Mouse (Mus musculus): ENCODE results near the gene Zkscan4. TPM values are rescaled to one million over a fixed set of nuclear protein-coding genes. Genes with fewer than 3 reads are reported as not detected.
A peak's percentile ranks its signal among the peaks of the same experiment; 100 is the strongest.
"Not testable (repeated sequence)": the region's sequence is repeated elsewhere in the genome, so short reads cannot be mapped to it uniquely, and the experiment has no call there.

Gene Zkscan4
- polyA plus RNA-seq (2015; fragmentation: Nextera tagmentation; extraction: Ambion mirVana) = 9.4 and 11.0 TPM in 2 replicates

DNA sequence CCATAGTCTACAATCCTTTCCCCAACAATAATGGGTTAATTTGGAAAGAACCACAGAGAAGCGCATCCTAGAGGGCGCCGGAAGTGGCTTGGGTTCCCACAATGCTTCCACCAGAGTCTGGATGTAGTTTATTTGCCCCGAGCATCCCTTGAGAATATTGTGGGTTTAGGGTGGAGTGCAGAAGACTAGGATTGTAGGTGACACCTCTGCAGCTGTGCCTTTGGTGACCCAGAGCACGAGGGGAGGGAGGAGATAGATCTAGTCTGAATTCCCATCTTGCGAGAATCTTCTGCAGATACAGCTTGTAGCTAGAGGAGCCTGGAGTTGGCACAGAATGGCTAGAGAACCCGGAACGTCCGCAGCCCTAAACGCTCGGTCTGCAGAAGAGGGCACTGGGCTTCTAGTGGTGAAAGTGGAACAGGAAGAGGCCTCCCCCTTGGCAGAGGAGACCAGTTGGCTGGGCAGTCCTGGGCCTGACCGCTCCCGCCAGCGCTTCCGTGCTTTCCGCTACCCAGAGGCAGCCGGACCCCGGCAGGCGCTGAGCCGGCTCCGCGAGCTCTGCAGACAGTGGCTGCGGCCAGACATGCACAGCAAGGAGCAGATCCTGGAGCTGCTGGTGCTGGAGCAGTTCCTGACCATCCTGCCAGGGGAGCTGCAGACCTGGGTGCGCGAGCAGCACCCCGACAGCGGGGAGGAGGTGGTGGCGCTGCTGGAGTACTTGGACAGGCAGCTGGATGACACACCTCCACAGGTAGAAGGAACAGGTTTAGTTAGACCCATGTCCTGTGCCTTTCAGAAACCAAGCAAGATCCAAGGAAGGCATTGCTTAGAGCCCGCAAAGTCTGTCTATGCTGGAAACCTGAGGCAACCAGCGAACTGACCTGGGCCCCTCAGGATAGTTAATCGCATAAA lies at the start of gene Zkscan4, which contains the start of gene Gm10065:
Gene Zkscan4 (plus strand): TSS at position 149 of the 912 bp plus-strand sequence.
Gene Gm10065 (minus strand): TSS at position 683 of the 912 bp plus-strand sequence.
- Histone ChIP-seq H3K4me3 (peak within 1 kb of the TSS; percentile 49), H3K9ac (replicated peaks) (peak within 1 kb of the TSS; percentile 63), H3K4me2 (replicated peaks) (peak within 1 kb of the TSS; percentile 64), H3K27ac (replicated peaks) (peak within 1 kb of the TSS; percentile 72)
- H3K36me3 ChIP-seq, H3K4me1 ChIP-seq, H3K9me3 ChIP-seq, H3K27me3 ChIP-seq: not testable (repeated sequence)
- ATAC-seq (replicated peaks) = peak; percentile 88
- 5% methylated on average over 30 of the region's 31 CpGs for WGBS

DNA sequence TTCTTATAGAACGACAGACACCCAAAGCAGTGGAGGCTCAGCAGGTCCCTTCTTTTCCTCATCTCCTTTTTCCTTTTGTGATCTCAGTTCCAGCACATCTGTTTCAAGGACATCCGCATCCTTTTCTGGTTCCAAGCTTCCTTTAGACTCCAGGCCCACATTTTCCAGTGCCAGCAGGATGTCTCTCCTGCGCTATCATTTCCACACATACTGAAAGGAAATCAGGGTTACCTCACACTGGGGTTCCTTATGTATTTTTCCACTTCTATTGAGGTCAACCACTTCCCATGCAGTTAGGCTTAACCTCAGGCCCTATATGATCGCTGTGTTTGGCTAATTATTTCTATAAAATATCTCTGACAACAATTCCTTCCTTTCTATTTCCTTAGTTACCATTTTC lies 43.2 kb upstream of the Zkscan4 start:
- WGBS = 89% methylated on average over 4 of the region's 4 CpGs
- Histone ChIP-seq H3K4me1 (peaks cover 8% of the 10 kb centered on the region; the same call in 1 of the 2 replicates), H3K4me2 (replicated peaks) (no peak overlapping the region), H3K27me3 (no peaks in the 10 kb centered on the region), H3K4me3 (no peak overlapping the region), H3K36me3 (no peaks in the 10 kb centered on the region), H3K27ac (replicated peaks) (no peak overlapping the region), H3K9ac (replicated peaks) (no peak overlapping the region), H3K9me3 (no peaks in the 10 kb centered on the region)
- ATAC-seq (replicated peaks) = no peak

DNA sequence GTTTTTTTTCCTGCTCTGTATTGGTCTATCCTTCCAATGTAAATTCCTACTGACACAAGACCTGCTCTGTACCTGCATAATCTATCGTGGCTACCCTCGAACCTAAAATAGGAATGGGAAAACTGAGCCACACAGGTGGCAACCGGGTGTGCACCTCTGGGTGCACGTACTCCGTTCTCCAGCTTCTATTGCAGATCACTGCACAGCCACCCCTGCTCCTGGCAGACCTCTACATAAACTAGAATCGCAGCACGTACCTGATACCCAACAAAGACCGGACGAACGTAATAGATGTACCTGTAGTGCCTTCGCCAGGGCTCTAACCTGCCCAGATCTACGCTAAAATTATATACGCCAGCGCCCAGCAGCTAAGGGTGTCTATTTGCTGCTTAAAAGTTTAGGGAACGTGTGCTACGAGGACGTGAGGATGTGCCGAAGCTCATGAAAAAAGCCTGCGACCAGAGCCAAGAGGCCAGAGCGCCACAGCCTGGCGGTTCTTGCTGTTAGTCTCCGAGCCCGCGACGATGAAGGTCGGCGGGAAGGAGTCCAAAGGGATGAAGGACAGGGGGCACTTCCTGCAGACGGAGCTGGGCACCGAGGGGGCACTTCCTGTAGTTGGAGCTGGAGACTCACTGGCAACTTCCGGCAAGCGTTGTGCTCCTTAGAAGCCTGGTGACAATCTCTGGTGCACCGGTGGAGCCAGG lies 38.1 kb upstream of the Zkscan4 start, which contains the start of gene Pgbd1:
Gene Pgbd1 (minus strand): TSS at position 556 of the 704 bp plus-strand sequence.
- Histone ChIP-seq H3K9me3 (no peaks in the 10 kb centered on the region), H3K36me3 (peaks cover 32% of the 10 kb centered on the region), H3K4me3 (peak within 1 kb of the TSS; percentile 61), H3K9ac (replicated peaks) (peak within 1 kb of the TSS; percentile 64), H3K27ac (replicated peaks) (peak within 1 kb of the TSS; percentile 36; the same call in 1 of the 2 replicates), H3K4me2 (replicated peaks) (peak within 1 kb of the TSS; percentile 61), H3K27me3 (no peaks in the 10 kb centered on the region), H3K4me1 (peaks cover 12% of the 10 kb centered on the region; the same call in 1 of the 2 replicates)
- ATAC-seq (replicated peaks) = peak; percentile 94
- under 1% methylated on average over 32 of the region's 32 CpGs for WGBS

DNA sequence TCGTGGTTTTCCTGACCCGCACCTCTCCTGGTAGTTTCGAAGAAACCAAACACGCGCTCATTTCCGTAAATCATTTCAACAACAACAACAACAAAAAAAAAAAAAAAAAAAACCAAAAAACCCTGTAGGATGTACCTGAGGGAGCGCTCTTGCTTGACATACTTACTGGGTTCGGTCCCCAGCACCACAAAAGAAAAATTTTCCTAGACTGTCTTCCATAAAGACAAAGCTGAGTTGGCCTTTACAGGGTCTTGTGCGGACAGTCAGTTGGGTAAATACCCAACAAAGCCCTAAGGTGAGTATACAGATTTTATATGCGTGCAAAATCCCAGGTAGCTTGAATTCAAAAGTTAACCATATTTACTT lies 37.5 kb upstream of the Zkscan4 start:
- H3K27me3 ChIP-seq = no peaks in the 10 kb centered on the region
- H3K9me3 ChIP-seq = no peaks in the 10 kb centered on the region
- peak overlapping the region; percentile 64 for H3K9ac ChIP-seq (replicated peaks)
- H3K27ac ChIP-seq (replicated peaks) = peak overlapping the region; percentile 36; the same call in 1 of the 2 replicates
- 14% methylated on average over 10 of the region's 10 CpGs for WGBS
- H3K4me3 ChIP-seq = peak overlapping the region; percentile 61
- peaks cover 36% of the 10 kb centered on the region for H3K36me3 ChIP-seq
- ATAC-seq (replicated peaks) = peak; percentile 44
- H3K4me1 ChIP-seq = peaks cover 12% of the 10 kb centered on the region; the same call in 1 of the 2 replicates
- H3K4me2 ChIP-seq (replicated peaks) = peak overlapping the region; percentile 61

DNA sequence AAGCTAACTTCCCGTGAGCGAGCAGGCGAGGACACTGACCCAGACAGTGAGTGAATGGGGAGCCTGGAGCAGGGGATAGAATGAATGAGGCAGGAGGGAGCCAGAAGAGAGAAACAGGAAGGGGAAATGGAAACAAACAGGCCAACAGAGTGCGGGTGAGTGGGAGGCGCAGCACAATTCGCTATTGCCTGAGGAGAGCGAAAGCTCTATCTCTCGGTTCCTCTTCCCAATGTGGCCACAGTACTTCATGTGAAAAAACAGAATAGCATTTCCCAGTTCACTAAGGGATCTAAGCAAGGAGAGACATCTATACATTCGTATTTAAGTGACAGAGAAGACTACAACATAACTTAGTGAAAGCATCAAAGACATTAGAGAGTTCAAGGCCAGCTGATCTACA lies 31.9 kb upstream of the Zkscan4 start:
- Histone ChIP-seq H3K4me1 (peaks cover 4% of the 10 kb centered on the region; the same call in 1 of the 2 replicates), H3K36me3 (peaks cover 58% of the 10 kb centered on the region), H3K4me3 (no peak overlapping the region), H3K9me3 (no peaks in the 10 kb centered on the region), H3K4me2 (replicated peaks) (no peak overlapping the region), H3K9ac (replicated peaks) (no peak overlapping the region), H3K27ac (replicated peaks) (no peak overlapping the region), H3K27me3 (no peaks in the 10 kb centered on the region)
- WGBS = 93% methylated on average over 9 of the region's 9 CpGs
- ATAC-seq (replicated peaks) = no peak

DNA sequence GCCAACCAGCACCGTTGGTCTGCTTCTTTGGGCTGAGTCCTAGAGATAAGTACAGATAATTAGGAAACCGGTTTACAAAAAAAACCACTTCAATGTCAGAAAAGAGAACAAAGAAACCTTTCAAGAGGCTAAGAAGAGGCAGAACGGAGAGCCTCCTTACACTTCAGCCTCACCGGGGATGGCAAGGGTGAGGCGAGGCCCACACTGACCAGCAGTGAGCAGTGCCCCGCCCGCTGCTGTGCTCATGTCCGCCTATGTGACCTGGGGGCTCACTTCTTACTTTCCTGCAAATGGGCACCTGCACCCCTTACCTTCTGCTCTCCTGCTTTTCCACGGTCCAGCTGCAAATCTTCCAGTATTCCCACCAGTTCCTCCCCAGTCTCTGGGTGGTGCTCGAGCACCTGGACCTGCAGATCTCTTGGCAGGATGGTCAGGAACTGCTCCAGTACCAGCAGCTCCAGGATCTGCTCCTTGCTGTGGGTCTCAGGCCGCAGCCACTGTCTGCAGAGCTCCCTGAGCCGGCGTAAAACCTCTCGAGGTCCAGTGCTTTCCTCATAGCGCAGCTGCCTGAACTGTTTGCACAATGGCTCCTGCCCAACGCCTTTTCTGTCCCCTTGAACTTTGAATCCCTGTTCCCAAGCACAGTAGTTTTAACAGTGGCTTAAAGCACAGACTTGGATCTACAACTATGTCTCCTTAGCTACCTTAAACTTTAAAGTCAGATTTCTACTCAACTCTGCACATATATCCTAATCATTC lies 30.7 kb upstream of the Zkscan4 start:
- ATAC-seq (replicated peaks) = no peak
- H3K4me2 ChIP-seq (replicated peaks) = no peak overlapping the region
- H3K9ac ChIP-seq (replicated peaks) = no peak overlapping the region
- 75% methylated on average over 16 of the region's 16 CpGs for WGBS
- H3K27me3 ChIP-seq = no peaks in the 10 kb centered on the region
- no peak overlapping the region for H3K27ac ChIP-seq (replicated peaks)
- peaks cover 16% of the 10 kb centered on the region for H3K4me1 ChIP-seq
- no peak overlapping the region for H3K4me3 ChIP-seq
- peaks cover 53% of the 10 kb centered on the region for H3K36me3 ChIP-seq
- no peaks in the 10 kb centered on the region for H3K9me3 ChIP-seq

DNA sequence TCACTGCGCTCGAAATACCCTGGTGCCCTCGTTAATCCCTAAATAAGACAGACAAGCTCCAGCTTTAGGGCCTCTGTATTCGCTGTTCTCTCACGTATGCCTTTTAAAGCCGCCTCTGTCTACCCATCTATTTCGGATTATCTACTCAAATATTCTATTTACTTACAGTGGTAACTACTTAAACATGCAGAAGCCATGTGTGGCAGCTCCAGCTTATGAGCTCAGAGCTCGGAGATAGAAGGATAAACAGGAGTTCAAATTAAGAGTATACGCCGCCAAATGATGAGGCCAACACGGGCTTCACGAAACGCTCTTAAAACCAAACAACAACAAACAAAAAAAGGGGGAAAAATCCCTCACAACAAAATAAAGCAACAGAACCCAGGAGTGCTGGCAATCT lies 25.7 kb upstream of the Zkscan4 start:
- Histone ChIP-seq H3K27ac (replicated peaks) (peak overlapping the region; percentile 66), H3K9ac (replicated peaks) (peak overlapping the region; percentile 62), H3K9me3 (no peaks in the 10 kb centered on the region), H3K27me3 (no peaks in the 10 kb centered on the region; the same call in 1 of the 2 replicates), H3K4me3 (peak overlapping the region; percentile 61), H3K4me2 (replicated peaks) (peak overlapping the region; percentile 57), H3K36me3 (0 out of 2 replicates have a peak, but pooled peaks cover 7% of the 10 kb centered on the region), H3K4me1 (peaks cover 18% of the 10 kb centered on the region)
- under 1% methylated on average over 13 of the region's 13 CpGs for WGBS
- peak; percentile 9 for ATAC-seq (replicated peaks)

DNA sequence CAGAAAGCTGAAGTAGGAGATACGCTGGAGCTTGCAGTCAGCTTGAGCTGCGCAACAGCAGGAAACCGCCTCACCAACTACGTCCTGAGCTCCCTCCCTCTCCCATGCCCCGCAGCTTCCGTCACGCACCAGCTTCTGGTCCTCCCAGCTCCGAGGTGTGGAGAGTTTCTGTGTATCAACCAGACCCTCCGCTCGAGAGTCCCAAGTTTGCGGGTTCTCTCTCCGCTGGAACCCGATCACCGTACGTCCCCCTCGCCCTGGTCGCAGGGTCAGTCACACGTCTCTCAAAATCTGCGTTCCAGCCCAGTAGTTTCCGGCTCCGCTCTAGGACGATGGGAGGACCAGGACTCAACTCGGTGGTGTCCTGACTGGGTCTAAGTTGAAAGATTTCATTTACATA lies 25.3 kb upstream of the Zkscan4 start, which contains the start of gene Zscan26:
Gene Zscan26 (minus strand): TSS at position 282 of the 400 bp plus-strand sequence.
- WGBS = under 1% methylated on average over 23 of the region's 23 CpGs
- H3K4me2 ChIP-seq (replicated peaks) = peak within 1 kb of the TSS; percentile 57

DNA sequence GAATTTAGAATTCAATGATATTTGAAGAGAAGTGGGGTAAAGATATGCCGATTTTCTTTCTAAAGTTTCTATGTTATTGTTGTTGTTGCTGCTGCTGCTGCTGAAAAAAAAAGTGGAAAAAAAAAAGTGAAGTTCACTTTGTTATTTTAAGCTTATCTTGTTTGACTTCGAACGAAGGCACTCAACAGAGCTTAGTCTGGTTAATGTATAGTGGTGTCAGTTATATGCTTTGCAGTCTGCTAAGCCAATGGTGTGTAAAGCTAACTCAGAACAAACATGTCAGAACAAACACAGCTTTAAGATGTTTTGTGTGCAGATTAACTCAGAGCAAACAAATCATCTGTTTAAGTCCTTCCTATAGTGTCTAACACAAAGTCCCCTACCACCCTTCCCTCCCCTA lies 24.6 kb upstream of the Zkscan4 start:
- Histone ChIP-seq H3K4me3 (peak overlapping the region; percentile 61; the same call in 1 of the 2 replicates), H3K27ac (replicated peaks) (no peak overlapping the region), H3K4me1 (peaks cover 18% of the 10 kb centered on the region), H3K9ac (replicated peaks) (no peak overlapping the region), H3K4me2 (replicated peaks) (no peak overlapping the region), H3K36me3 (no peaks in the 10 kb centered on the region), H3K27me3 (no peaks in the 10 kb centered on the region; the same call in 1 of the 2 replicates), H3K9me3 (no peaks in the 10 kb centered on the region)
- 95% methylated on average over 3 of the region's 3 CpGs for WGBS
- no peak for ATAC-seq (replicated peaks)

More for the DNA sequence above, 25.3 kb upstream of the Zkscan4 start, which contains the start of gene Zscan26:
- Histone ChIP-seq H3K9me3 (no peaks in the 10 kb centered on the region), H3K4me3 (peak within 1 kb of the TSS; percentile 61), H3K36me3 (0 out of 2 replicates have a peak, but pooled peaks cover 6% of the 10 kb centered on the region), H3K27ac (replicated peaks) (peak within 1 kb of the TSS; percentile 66), H3K4me1 (peaks cover 18% of the 10 kb centered on the region), H3K27me3 (no peaks in the 10 kb centered on the region; the same call in 1 of the 2 replicates), H3K9ac (replicated peaks) (peak within 1 kb of the TSS; percentile 62)
- peak; percentile 96 for ATAC-seq (replicated peaks)

DNA sequence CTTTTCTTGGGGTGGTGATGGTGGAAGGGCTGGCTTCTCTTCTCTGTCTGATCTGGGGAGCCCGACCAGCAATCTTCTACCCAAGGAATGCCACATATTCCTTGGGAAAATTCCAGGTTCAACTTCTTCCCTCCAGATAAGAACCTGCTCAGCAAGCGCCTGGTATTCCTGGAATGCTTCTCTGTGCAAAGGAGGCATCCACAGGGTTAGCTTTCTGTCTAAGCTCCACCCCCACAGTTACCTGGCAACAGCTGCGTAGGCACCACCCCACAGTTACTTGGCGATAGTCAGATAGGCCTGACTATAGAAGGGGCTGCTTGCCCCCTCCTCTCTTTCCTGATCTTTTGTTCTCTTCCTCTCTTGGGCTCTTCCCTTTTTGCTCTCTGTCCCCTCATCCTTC lies 22.4 kb upstream of the Zkscan4 start:
- Histone ChIP-seq H3K4me2 (replicated peaks) (no peak overlapping the region), H3K9me3 (no peaks in the 10 kb centered on the region), H3K36me3 (no peaks in the 10 kb centered on the region), H3K4me3 (no peak overlapping the region), H3K27me3 (no peaks in the 10 kb centered on the region; the same call in 1 of the 2 replicates), H3K27ac (replicated peaks) (no peak overlapping the region), H3K4me1 (peaks cover 16% of the 10 kb centered on the region), H3K9ac (replicated peaks) (no peak overlapping the region)
- 10% methylated on average over 4 of the region's 4 CpGs for WGBS
- no peak for ATAC-seq (replicated peaks)

DNA sequence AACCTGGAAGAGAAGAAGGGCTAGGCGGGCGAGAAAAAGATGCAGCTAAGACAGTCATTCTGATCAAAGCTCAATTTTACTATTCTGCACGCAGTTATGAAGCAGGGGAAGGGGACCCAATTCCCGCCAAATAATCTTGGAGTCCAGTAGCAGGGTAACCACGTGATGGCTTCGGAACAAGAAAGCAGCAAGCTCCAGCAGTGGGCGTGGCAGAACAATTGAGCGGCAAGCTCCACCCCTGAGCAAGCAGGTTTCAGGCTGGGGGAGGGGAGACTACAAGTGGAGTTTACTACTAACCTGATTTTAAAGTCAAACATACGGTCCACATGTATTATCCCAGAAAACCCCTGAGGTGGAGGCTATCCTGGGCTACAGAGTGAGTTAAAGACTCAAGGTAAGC lies 16.2 kb upstream of the Zkscan4 start:
- not testable (repeated sequence) for H3K9me3 ChIP-seq; H3K36me3 ChIP-seq; H3K27ac ChIP-seq (replicated peaks); H3K27me3 ChIP-seq; H3K9ac ChIP-seq (replicated peaks); H3K4me3 ChIP-seq; H3K4me1 ChIP-seq; H3K4me2 ChIP-seq (replicated peaks); ATAC-seq (replicated peaks)
- 47% methylated on average over 9 of the region's 9 CpGs for WGBS
